Mouse (Mus musculus) midbrain, embryonic 12.5 days (tissue): ENCODE measurements around the gene Carmil3. TPM values are rescaled to one million over a fixed set of nuclear protein-coding genes. Genes with fewer than 3 reads are reported as not detected.
A peak's percentile ranks its signal among the peaks of the same experiment; 100 is the strongest.

Experiments used
- ATAC-seq: fragments of 200-750 bp; cut with Nextera tagmentation; 2 replicates; pipeline ENCODE4 v1.8.0; 2017; ENCODE audit warnings: low read depth, moderate TSS enrichment, moderate library complexity; ENCODE audit not compliant: low FRiP score
- H3K27ac ChIP-seq: fragments of 300-500 bp; sonication (generic); replicated peaks from 2 replicates; pipeline ENCODE4 v1.5.1; 2016; ENCODE audit warnings: mild to moderate bottlenecking
- H3K27me3 ChIP-seq: fragments of 300-500 bp; sonication (generic); 2 replicates; pipeline ENCODE4 v1.6.1; 2016; ENCODE audit warnings: mild to moderate bottlenecking
- H3K36me3 ChIP-seq: fragments of 300-500 bp; sonication (generic); 2 replicates; pipeline ENCODE4 v1.6.1; 2016
- H3K4me1 ChIP-seq: fragments of 300-500 bp; sonication (generic); 2 replicates; pipeline ENCODE4 v1.6.1; 2016
- H3K4me2 ChIP-seq: fragments of 300-500 bp; sonication (generic); replicated peaks from 2 replicates; pipeline ENCODE4 v1.6.1; 2016; ENCODE audit warnings: mild to moderate bottlenecking, moderate library complexity
- H3K4me3 ChIP-seq: fragments of 300-500 bp; sonication (generic); 2 replicates; pipeline ENCODE4 v1.5.1; 2016; ENCODE audit warnings: mild to moderate bottlenecking
- H3K9ac ChIP-seq: fragments of 300-500 bp; sonication (generic); replicated peaks from 2 replicates; pipeline ENCODE4 v1.6.1; 2016; ENCODE audit warnings: mild to moderate bottlenecking, moderate library complexity
- H3K9me3 ChIP-seq: fragments of 300-500 bp; sonication (generic); 2 replicates; pipeline ENCODE4 v1.6.1; 2016; ENCODE audit warnings: mild to moderate bottlenecking
- WGBS: fragments of 180-500 bp; shearing (Covaris S2); methylation state at CpG from one replicate; pipeline ENCODE4 v1.1.7; 2016; 5-methylcytosine and 5-hydroxymethylcytosine counted together
- polyA plus RNA-seq: library from polyadenylated mRNA; unstranded; fragments of >200 nt; fragmentation: Nextera tagmentation; extraction: Ambion mirVana; gene quantifications from 2 replicates; pipeline ENCODE4 v1.2.1, GENCODE M21; 2016

The Carmil3 gene
- polyA plus RNA-seq, 1 experiment from 2014 or later = 13.8 TPM

DNA sequence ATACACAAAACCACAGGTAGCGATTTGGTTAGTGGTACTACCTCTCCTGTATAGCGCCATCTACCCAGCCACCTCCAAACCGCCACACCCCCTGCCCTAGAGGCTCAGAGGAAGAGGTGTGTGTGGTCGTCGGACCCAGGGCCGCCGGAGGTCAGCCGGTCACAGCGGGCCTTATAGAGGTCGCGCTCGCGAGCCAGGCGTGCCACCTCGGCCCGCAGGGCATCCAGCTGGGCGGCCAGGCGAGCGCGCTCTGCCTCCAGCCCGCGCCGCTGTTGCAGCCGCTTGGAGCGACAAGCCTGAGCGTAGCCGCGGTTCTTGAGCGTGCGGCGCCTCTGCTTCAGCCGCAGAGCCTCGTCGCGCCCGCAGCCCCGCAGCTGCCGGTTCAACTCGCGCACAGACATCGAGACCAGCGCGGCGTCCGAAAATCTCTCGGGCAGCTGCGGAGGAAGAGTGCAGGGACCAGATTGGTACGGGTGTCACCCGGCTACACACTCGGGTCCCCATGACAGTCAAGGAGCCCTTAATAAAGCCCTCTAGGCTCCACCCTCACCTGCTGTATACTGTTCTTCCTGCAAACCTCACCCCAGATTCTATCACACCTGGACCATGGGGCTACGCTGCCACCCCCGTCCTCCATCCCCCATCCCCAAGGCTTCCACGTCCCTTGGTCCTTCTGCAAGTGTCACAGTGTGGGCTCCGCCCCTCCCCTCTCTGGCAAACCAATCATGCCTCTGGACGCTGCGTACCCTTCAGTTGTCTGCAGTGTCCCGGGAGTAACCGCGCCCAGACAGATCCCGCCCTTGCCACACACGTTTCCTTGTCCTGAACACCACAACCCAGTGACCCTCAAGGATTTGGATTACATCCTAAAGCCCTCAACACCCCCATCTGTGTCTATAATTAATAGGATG lies 30.3 kb downstream of the Carmil3 start:
- Histone ChIP-seq H3K27ac (no peak overlapping the region), H3K4me3 (peak overlapping the region; percentile 47), H3K9me3 (no peaks in the 10 kb centered on the region), H3K36me3 (no peaks in the 10 kb centered on the region), H3K4me1 (peaks cover 19% of the 10 kb centered on the region), H3K9ac (peak overlapping the region; percentile 50), H3K4me2 (peak overlapping the region; percentile 79), H3K27me3 (peaks cover 43% of the 10 kb centered on the region)
- peak; percentile 57 for ATAC-seq
- under 1% methylated on average over 61 of the region's 61 CpGs for WGBS

DNA sequence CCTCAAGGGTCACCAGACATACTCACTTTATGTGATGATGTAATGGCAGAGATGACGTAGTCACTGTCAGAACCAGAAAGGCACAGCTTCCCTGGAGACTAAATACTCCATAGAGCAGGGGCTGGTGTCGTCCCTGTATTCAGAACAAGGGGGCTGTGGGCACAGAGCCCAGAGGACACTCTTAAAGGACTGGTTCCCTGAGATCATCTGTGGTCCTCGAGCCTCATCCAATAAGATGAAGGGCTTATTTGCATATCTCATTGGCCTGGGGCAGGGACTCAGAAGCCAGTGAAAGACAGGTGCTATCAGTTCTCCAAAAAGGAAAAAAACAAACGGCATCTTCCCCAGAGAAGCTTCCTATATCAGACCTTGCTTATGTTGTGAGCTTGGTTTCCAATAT lies 33.6 kb downstream of the Carmil3 start:
- Histone ChIP-seq H3K27ac (no peak overlapping the region), H3K27me3 (peaks cover 39% of the 10 kb centered on the region), H3K36me3 (no peaks in the 10 kb centered on the region), H3K9ac (no peak overlapping the region), H3K4me3 (no peak overlapping the region), H3K4me2 (no peak overlapping the region), H3K9me3 (no peaks in the 10 kb centered on the region), H3K4me1 (peaks cover 8% of the 10 kb centered on the region)
- no peak for ATAC-seq
- 67% methylated on average over 4 of the region's 4 CpGs for WGBS

DNA sequence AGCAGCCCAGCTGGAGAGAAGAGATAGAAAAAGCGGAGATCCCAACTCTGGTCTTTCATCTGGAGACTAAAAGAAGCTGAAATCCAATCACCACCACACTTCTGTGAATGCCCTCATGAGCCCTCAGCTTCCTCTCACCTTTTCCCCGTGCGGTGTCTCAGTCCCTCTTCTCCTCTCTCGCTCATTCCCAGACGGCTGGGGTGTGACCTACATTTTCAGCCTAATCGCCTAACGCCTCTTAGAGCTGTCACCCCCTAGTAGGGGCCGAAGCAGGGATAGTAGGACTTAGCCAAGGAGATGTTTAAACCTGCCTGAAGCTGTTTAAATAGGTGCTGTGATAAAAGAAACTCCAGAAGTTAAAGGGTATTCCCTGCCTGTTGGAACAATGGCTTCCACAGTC lies 34.3 kb downstream of the Carmil3 start, which contains the start of gene Nrl:
Gene Nrl (minus strand): TSS at position 197 of the 400 bp plus-strand sequence.
- H3K9me3 ChIP-seq = no peaks in the 10 kb centered on the region
- no peak within 1 kb of the TSS for H3K9ac ChIP-seq
- no peak within 1 kb of the TSS for H3K27ac ChIP-seq
- peaks cover 6% of the 10 kb centered on the region; the same call in 1 of the 2 replicates for H3K4me1 ChIP-seq
- H3K4me2 ChIP-seq = no peak within 1 kb of the TSS
- H3K4me3 ChIP-seq = no peak within 1 kb of the TSS
- no peaks in the 10 kb centered on the region for H3K36me3 ChIP-seq
- no peak for ATAC-seq
- 47% methylated on average over 8 of the region's 8 CpGs for WGBS
- peaks cover 42% of the 10 kb centered on the region for H3K27me3 ChIP-seq

DNA sequence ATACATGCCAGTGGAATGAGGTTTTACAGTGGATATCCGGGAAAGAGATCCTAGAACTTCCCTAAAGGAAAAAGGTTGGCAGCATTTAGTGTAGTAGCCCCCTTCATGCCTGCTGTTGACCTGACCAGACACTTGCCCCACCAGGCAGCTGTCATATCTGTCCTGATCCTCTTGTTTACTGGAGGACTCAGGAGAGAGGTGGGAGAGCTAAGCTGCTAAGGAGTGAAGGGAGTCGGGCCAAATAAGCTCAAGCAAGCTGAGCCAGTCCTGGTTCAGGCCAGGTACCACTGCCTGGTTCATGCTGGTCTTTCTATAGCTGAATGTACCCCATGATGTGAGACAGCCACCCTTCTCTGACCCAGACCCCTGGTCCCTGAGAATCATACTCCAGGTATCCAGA lies 36.2 kb downstream of the Carmil3 start:
- no peak overlapping the region for H3K4me3 ChIP-seq
- H3K27me3 ChIP-seq = peaks cover 34% of the 10 kb centered on the region
- no peaks in the 10 kb centered on the region for H3K36me3 ChIP-seq
- no peaks in the 10 kb centered on the region for H3K4me1 ChIP-seq
- 79% methylated on average over 2 of the region's 2 CpGs for WGBS
- no peak overlapping the region for H3K4me2 ChIP-seq
- no peaks in the 10 kb centered on the region for H3K9me3 ChIP-seq
- no peak for ATAC-seq
- no peak overlapping the region for H3K9ac ChIP-seq
- H3K27ac ChIP-seq = no peak overlapping the region

DNA sequence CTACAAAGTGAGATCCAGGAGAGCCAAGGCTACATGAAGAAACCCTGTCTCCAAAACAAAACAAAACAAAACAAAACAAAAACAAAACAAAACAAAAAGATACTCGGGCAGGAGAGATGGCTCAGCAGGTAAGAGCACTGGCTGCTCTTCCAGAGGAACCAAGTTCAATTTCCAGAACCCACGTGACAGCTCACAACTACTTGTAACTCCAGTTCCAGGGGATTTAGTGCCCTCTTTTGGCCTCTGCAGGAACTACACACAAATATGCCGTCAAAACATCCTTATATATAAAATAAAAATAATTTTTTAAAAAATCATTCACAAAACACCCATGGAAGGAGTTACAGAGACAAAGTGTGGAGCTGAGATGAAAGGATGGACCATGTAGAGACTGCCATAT lies 37.5 kb downstream of the Carmil3 start:
- Histone ChIP-seq H3K9me3 (no peaks in the 10 kb centered on the region), H3K4me1 (no peaks in the 10 kb centered on the region), H3K27me3 (peaks cover 21% of the 10 kb centered on the region), H3K36me3 (no peaks in the 10 kb centered on the region), H3K27ac (no peak overlapping the region), H3K4me2 (no peak overlapping the region), H3K4me3 (no peak overlapping the region), H3K9ac (no peak overlapping the region)
- 18% methylated on average over 3 of the region's 3 CpGs for WGBS
- no peak for ATAC-seq

DNA sequence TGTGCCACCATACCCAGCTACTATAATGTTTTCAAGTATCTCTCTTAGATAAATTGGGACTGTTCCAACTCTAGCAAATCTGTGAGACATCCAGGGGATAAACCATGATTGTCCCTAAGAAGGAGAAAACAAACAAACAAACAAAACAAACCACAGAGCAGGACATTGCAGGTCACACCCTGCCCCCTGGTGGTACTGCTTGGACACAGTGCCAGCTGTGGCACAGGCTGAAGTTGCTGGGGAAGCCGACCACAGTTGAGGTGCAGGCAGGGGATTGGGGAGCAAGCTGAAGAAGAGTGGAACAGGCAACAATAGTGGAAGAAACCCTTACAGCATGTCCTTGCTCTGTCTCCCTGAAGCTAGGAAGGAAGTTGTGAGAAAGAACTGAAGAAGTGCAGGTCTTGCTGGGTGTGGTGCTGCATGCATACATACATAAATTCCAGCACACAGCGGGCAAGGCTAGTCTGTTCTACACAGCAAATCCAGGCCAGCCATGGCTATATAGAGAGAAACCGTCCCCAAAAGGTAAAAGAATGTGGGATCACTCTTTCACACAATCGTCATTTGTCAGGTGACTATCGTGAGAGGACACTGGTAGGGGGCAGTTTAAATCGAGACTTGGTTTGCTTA lies 45.8 kb downstream of the Carmil3 start:
- Histone ChIP-seq H3K4me2 (no peak overlapping the region), H3K4me3 (no peak overlapping the region), H3K36me3 (no peaks in the 10 kb centered on the region), H3K27ac (no peak overlapping the region), H3K9me3 (no peaks in the 10 kb centered on the region), H3K4me1 (peaks cover 16% of the 10 kb centered on the region), H3K9ac (no peak overlapping the region), H3K27me3 (peaks cover 10% of the 10 kb centered on the region)
- no peak for ATAC-seq
- 61% methylated on average over 6 of the region's 6 CpGs for WGBS

DNA sequence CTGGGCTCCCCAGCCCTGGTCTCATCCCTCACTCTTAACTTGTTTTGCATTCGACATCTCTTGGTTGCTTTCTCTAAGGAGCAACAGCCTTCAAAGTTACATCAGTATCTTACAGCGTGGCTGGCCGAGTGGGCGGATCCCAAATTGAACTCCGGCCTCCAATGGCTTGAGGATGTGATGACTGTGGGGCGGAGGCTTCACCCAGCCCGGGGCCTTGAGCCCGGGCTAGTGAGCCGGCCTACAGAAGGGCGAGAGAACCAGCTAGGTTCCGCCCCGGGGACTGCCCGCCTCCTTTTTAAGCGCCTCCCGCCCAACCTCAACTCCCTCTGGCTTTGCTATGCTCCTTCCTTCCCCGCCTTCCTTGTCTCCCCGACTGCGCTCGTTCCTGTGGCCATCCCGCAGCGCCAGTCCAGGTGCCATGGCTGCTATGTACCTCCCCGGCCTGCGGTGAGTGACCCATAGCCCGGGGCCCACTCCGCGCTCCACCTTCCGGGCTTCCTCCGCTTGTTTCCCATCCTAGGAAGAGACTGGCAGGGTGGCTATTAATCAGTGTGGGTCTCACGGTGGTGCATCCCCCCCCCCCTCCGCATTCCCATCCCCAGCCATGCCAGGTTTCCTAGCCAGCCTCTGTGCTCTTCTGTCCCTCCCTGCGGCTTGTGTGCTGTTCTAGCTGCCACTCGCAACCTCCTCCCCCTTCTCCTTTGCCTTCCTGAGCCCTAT lies 49.8 kb downstream of the Carmil3 start, which contains the start of gene Pck2:
Gene Pck2 (plus strand): TSS at position 200 of the 720 bp plus-strand sequence.
- Histone ChIP-seq H3K9me3 (no peaks in the 10 kb centered on the region), H3K4me1 (peaks cover 19% of the 10 kb centered on the region), H3K27ac (peak within 1 kb of the TSS; percentile 78), H3K27me3 (peaks cover 10% of the 10 kb centered on the region), H3K36me3 (peaks cover 11% of the 10 kb centered on the region), H3K9ac (peak within 1 kb of the TSS; percentile 69), H3K4me2 (peak within 1 kb of the TSS; percentile 85), H3K4me3 (peak within 1 kb of the TSS; percentile 55)
- ATAC-seq = peak; percentile 81
- 0% methylated on average over 32 of the region's 32 CpGs for WGBS

DNA sequence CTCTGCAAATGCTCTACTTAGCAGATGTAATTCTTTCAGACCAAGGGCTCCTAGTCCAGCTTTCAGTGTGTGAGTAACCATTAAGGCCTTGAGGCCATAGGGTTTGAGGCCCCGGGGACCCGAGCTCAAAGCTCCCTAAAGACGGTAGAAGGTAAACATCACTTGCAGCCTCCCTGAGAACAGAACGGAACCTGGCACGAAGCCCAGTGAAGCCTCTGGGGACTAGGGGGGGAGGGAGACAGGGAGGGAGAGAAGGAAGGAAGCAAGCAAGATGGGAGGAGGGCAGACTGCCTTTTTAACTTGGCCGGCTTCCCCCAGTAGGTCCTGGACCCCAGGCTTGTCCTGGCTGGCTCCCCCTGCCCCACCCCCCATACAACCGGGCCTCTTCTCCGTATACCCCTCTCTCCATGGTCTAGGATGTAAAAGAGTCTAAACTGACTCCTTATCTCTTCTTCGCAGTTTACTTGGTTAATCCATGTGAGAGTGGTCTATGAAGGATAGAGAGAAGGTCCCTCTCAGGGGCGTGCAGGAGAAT lies 50.4 kb downstream of the Carmil3 start:
- H3K36me3 ChIP-seq = peaks cover 11% of the 10 kb centered on the region
- no peaks in the 10 kb centered on the region for H3K9me3 ChIP-seq
- 7% methylated on average over 10 of the region's 10 CpGs for WGBS
- peak overlapping the region; percentile 85 for H3K4me2 ChIP-seq
- peak overlapping the region; percentile 69 for H3K9ac ChIP-seq
- peaks cover 19% of the 10 kb centered on the region for H3K4me1 ChIP-seq
- ATAC-seq = peak; percentile 63
- peak overlapping the region; percentile 55 for H3K4me3 ChIP-seq
- H3K27me3 ChIP-seq = peaks cover 10% of the 10 kb centered on the region
- H3K27ac ChIP-seq = peak overlapping the region; percentile 78

DNA sequence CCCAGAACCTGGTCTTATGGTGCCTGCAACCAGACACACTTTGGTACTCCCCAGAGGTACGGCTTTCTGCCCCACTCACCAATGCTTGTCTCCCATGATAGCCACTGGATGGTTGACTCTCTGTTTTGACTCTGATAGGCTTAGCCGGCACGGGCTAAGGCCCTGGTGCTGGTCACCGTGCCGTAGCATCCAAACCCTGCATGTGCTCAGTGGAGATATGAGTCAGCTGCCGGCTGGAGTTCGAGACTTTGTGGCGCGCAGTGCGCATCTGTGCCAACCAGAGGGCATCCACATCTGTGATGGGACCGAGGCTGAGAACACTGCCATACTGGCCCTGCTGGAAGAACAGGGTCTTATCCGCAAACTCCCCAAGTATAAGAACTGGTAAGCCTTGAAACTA lies 51.8 kb downstream of the Carmil3 start:
- Histone ChIP-seq H3K9ac (no peak overlapping the region), H3K9me3 (no peaks in the 10 kb centered on the region), H3K4me3 (no peak overlapping the region), H3K27me3 (peaks cover 6% of the 10 kb centered on the region; the same call in 1 of the 2 replicates), H3K4me2 (no peak overlapping the region), H3K27ac (no peak overlapping the region), H3K4me1 (peaks cover 19% of the 10 kb centered on the region), H3K36me3 (peaks cover 11% of the 10 kb centered on the region)
- WGBS = 97% methylated on average over 12 of the region's 12 CpGs
- ATAC-seq = no peak

DNA sequence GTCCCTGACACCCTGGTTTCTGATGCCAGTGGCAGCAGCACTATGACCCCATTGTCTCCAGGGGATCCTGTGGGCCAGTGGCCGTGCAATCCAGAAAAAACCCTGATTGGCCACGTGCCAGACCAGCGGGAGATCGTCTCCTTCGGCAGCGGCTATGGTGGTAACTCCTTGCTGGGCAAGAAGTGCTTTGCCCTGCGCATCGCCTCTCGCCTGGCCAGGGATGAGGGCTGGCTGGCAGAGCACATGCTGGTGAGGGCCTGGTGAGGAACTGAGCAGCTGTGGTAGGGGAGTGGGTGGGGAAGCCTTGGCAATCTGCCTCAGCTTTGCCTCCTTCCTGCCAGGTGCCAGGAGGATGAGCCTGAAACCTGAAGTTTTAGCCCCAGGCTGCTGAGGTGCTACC lies 53.9 kb downstream of the Carmil3 start:
- peaks cover 19% of the 10 kb centered on the region for H3K4me1 ChIP-seq
- H3K4me3 ChIP-seq = no peak overlapping the region
- WGBS = 91% methylated on average over 9 of the region's 9 CpGs
- no peak overlapping the region for H3K9ac ChIP-seq
- H3K27me3 ChIP-seq = no peaks in the 10 kb centered on the region
- no peaks in the 10 kb centered on the region for H3K9me3 ChIP-seq
- ATAC-seq = no peak
- no peak overlapping the region for H3K4me2 ChIP-seq
- H3K36me3 ChIP-seq = peaks cover 30% of the 10 kb centered on the region
- H3K27ac ChIP-seq = no peak overlapping the region

DNA sequence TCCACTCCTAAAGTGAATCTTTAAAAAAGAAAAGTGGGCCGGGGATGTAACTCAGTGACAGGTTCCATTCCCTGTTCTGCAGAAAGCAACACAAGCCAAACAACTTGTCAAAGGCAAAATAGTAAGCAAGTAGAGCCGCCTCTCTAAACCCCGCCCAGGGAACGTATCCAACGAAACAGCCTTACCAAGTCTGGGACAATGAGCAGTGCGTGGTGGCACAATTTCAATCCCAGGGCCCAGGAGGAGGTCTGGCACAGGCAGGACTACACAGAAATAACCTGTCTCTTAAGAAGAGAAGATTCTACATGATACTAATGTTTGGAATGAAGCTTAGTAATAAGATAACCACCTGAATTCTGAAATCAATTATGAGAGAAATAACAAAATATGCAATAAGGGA lies 59.7 kb downstream of the Carmil3 start:
- Histone ChIP-seq H3K4me2 (no peak overlapping the region), H3K9ac (no peak overlapping the region), H3K27me3 (no peaks in the 10 kb centered on the region), H3K4me1 (no peaks in the 10 kb centered on the region), H3K4me3 (no peak overlapping the region), H3K27ac (no peak overlapping the region), H3K36me3 (peaks cover 20% of the 10 kb centered on the region), H3K9me3 (no peaks in the 10 kb centered on the region)
- 90% methylated on average over 6 of the region's 6 CpGs for WGBS
- no peak for ATAC-seq
